Mouse (Mus musculus) CH12.LX (cell line): Measurements from ENCODE around the gene Parp3.

Source experiments
- CTCF ChIP-seq, 2 experiments: IDR thresholded peaks in 1 of 2; conservative IDR thresholded peaks in 1 of 2; 2 replicates each; pipeline ENCODE4 v1.5.1; 2011 to 2012; ENCODE audit warnings: low read depth in 2 of 2, low read length in 2 of 2, improper control_type of control experiment in 1 of 2, inconsistent platforms in 1 of 2, mild to moderate bottlenecking in 1 of 2, moderate library complexity in 1 of 2
- MEF2A ChIP-seq: IDR thresholded peaks from 2 replicates; pipeline ENCODE4 v1.6.1; 2014; ENCODE audit warnings: low read depth, mild to moderate bottlenecking, inconsistent platforms, low read length, improper control_type of control experiment, borderline replicate concordance
- RAD21 ChIP-seq: IDR thresholded peaks from 2 replicates; pipeline ENCODE4 v1.6.1; 2011; ENCODE audit warnings: low read depth, mild to moderate bottlenecking, low read length, improper control_type of control experiment, moderate library complexity
- ZC3H11A ChIP-seq: IDR thresholded peaks from 2 replicates; pipeline ENCODE4 v1.6.1; 2012; ENCODE audit warnings: low read depth, mild to moderate bottlenecking, inconsistent platforms, low read length, improper control_type of control experiment

- TF ChIP-seq MEF2A = no peak
- no peak for TF ChIP-seq CTCF (conservative IDR thresholded peaks at IDR 0.05 in 1 of 2, IDR thresholded peaks at IDR 0.05 in 1 of 2; ENCODE audit: low read depth in 2 of 2, low read length in 2 of 2)
- TF ChIP-seq ZC3H11A = no peak
- no peak for TF ChIP-seq RAD21
Observed at GRCm38 (mm10) chr9:106481075-106481474, 4.3 kb upstream of the Parp3 start.
